Mouse (Mus musculus): ENCODE measurements at regions not wholly inside any gene's neighbourhood (a gene's known extent, or its start where the extent isn't known, plus 50 kb on each side); places are given as distances from the start of the nearest gene placed in this dataset.
"Not testable (repeated sequence)": the region's sequence is repeated elsewhere in the genome, so short reads cannot be mapped to it uniquely, and the experiment has no call there.

DNA sequence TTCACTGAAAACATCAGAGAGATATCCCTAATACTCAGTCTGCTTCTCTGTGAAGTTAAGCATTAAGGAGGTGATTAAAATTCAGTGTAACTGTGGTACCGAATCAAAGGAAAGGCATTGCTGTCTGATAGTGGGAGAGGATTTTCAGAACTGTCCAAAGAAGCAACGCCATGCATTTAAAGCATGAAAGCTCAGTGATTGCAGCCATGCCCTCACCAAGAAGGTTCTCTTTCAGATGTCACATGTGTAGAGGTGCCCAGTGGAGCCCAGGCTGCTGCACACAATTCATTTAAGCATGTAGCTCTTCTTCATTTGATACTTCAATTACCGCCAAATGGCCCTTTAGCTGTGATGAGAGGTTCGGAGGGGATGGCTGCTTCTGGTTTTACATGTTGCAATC is 103.1 kb upstream of the Kcnmb2 start:
- H3K4me1 ChIP-seq (ENCODE audit: insufficient read depth) = no peaks in the 10 kb centered on the region
- WGBS = 78% methylated on average over 4 of the region's 4 CpGs
- H3K27ac ChIP-seq (ENCODE audit: low read depth, low read length) = no peak overlapping the region
- no peaks in the 10 kb centered on the region for H3K27me3 ChIP-seq (ENCODE audit: insufficient read depth, low read length)
- H3K9ac ChIP-seq = no peak overlapping the region
- no peaks in the 10 kb centered on the region for H3K36me3 ChIP-seq (ENCODE audit: insufficient read depth)
- ATAC-seq (no peak), DNase-seq (no peak)
- no peaks in the 10 kb centered on the region for H3K9me3 ChIP-seq (ENCODE audit: low read length)
- no peak for TF ChIP-seq CTCF (IDR thresholded peaks at IDR 0.05; ENCODE audit: low read depth)
- H3K4me2 ChIP-seq (ENCODE audit: low read depth) = no peak overlapping the region
- H3K4me3 ChIP-seq (ENCODE audit: low read depth, low read length) = no peak overlapping the region

DNA sequence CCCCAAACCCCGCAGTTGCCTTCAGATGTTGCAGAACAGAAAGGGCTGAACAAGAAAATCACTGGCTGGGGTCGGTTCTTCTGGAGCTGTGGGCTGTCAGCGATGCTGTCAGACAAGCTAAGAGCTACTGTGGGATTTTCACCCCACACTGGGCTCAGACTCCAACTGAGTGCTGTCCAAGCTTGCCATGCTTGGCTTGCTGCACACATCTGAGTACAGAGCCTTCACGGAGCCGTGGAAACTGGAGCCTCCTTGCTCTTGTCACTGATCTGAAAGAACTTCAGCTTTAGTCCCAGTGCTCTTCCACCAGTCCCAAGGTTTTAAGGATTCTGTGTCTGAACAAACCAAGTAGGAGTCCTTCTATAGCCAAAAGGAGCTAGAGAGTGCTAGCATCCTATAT is 98.3 kb upstream of the Kcnmb2 start:
- Histone ChIP-seq H3K4me3 (ENCODE audit: low read depth, low read length) (no peak overlapping the region), H3K9me3 (ENCODE audit: low read length) (no peaks in the 10 kb centered on the region), H3K27ac (ENCODE audit: low read depth, low read length) (no peak overlapping the region), H3K9ac (no peak overlapping the region), H3K27me3 (ENCODE audit: insufficient read depth, low read length) (no peaks in the 10 kb centered on the region), H3K4me1 (ENCODE audit: insufficient read depth) (no peaks in the 10 kb centered on the region), H3K4me2 (ENCODE audit: low read depth) (no peak overlapping the region), H3K36me3 (ENCODE audit: insufficient read depth) (no peaks in the 10 kb centered on the region)
- no peak for ATAC-seq
- TF ChIP-seq CTCF (IDR thresholded peaks at IDR 0.05; ENCODE audit: low read depth) = no peak
- no peak for DNase-seq
- WGBS = 62% methylated on average over 5 of the region's 5 CpGs

DNA sequence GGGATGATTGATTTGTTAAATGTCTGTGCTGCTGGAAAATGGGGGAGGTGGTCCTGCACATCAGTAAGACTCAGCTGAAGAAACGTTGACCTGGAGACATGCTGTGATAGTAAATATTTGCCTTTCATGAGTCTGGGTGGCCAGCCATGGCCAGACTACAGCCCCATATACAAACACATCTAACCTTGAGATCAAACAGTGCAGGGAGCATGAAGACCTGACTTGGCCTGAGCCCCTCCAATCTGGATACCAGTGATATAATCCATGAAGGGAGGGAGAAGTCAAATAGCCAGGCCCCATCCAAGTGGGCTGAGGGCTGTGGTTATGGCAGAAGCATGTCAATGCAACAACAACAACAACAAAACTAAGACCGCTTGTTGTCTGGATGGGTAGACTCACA is 94.6 kb upstream of the Kcnmb2 start:
- H3K4me3 ChIP-seq (ENCODE audit: low read depth, low read length) = no peak overlapping the region
- ATAC-seq (no peak), DNase-seq (no peak)
- H3K36me3 ChIP-seq (ENCODE audit: insufficient read depth) = no peaks in the 10 kb centered on the region
- no peak overlapping the region for H3K4me2 ChIP-seq (ENCODE audit: low read depth)
- no peak overlapping the region for H3K9ac ChIP-seq
- TF ChIP-seq CTCF (IDR thresholded peaks at IDR 0.05; ENCODE audit: low read depth) = no peak
- no peaks in the 10 kb centered on the region for H3K9me3 ChIP-seq (ENCODE audit: low read length)
- H3K4me1 ChIP-seq (ENCODE audit: insufficient read depth) = no peaks in the 10 kb centered on the region
- WGBS = 87% methylated on average over 2 of the region's 2 CpGs
- no peaks in the 10 kb centered on the region for H3K27me3 ChIP-seq (ENCODE audit: insufficient read depth, low read length)
- no peak overlapping the region for H3K27ac ChIP-seq (ENCODE audit: low read depth, low read length)

DNA sequence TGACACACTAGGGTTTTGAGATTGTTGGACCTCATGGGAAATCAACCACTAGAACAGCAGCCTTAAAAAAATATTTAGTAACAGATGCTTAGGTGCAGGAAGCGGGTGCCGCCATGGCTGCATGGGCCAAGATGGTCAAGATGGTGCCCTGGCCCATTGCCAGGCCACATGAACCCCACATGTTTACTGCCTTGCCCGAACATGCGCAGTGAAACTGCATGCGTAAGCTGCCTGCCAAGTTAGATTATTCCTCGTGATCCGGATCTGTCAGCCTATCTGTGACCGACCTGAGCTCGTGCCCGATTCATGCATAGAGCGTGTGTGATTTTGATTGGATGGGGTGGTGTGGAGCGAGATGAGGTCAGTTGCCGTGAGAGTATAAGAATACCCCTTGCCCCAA is 93.2 kb upstream of the Kcnmb2 start:
- DNase-seq; H3K4me2 ChIP-seq (ENCODE audit: low read depth); H3K4me1 ChIP-seq (ENCODE audit: insufficient read depth); H3K27me3 ChIP-seq (ENCODE audit: insufficient read depth, low read length); H3K9me3 ChIP-seq (ENCODE audit: low read length); H3K27ac ChIP-seq (ENCODE audit: low read depth, low read length); H3K4me3 ChIP-seq (ENCODE audit: low read depth, low read length); H3K36me3 ChIP-seq (ENCODE audit: insufficient read depth); H3K9ac ChIP-seq; ATAC-seq: not testable (repeated sequence)
- 93% methylated on average over 13 of the region's 13 CpGs for WGBS

GRCm38 (mm10) chr3:31811232-31811631 is 91.1 kb upstream of the Kcnmb2 start:
- Histone ChIP-seq H3K36me3 (ENCODE audit: insufficient read depth) (no peaks in the 10 kb centered on the region), H3K4me2 (ENCODE audit: low read depth) (no peak overlapping the region), H3K4me3 (ENCODE audit: low read depth, low read length) (no peak overlapping the region), H3K9ac (no peak overlapping the region), H3K4me1 (ENCODE audit: insufficient read depth) (no peaks in the 10 kb centered on the region), H3K27me3 (ENCODE audit: insufficient read depth, low read length) (no peaks in the 10 kb centered on the region), H3K9me3 (ENCODE audit: low read length) (no peaks in the 10 kb centered on the region), H3K27ac (ENCODE audit: low read depth, low read length) (no peak overlapping the region)
- ATAC-seq (peak; percentile 64), DNase-seq (no peak)
- 57% methylated on average over 4 of the region's 4 CpGs for WGBS
- TF ChIP-seq CTCF (IDR thresholded peaks at IDR 0.05; ENCODE audit: low read depth) = no peak

- no peak overlapping the region for H3K4me2 ChIP-seq (ENCODE audit: low read depth)
- no peak for TF ChIP-seq CTCF (IDR thresholded peaks at IDR 0.05; ENCODE audit: low read depth)
- 62% methylated on average over 1 of the region's 1 CpGs for WGBS
Measured at GRCm38 (mm10) chr3:31831913-31832312, 70.4 kb upstream of the Kcnmb2 start.

GRCm38 (mm10) chr3:31841253-31841652 is 61.1 kb upstream of the Kcnmb2 start:
- 80% methylated on average over 1 of the region's 1 CpGs for WGBS
- no peak for TF ChIP-seq CTCF (IDR thresholded peaks at IDR 0.05; ENCODE audit: low read depth)
- no peak overlapping the region for H3K9ac ChIP-seq
- H3K4me3 ChIP-seq (ENCODE audit: low read depth, low read length) = no peak overlapping the region
- no peaks in the 10 kb centered on the region for H3K36me3 ChIP-seq (ENCODE audit: insufficient read depth)
- no peaks in the 10 kb centered on the region for H3K9me3 ChIP-seq (ENCODE audit: low read length)
- no peaks in the 10 kb centered on the region for H3K27me3 ChIP-seq (ENCODE audit: insufficient read depth, low read length)
- no peaks in the 10 kb centered on the region for H3K4me1 ChIP-seq (ENCODE audit: insufficient read depth)
- DNase-seq (no peak), ATAC-seq (no peak)
- no peak overlapping the region for H3K4me2 ChIP-seq (ENCODE audit: low read depth)
- no peak overlapping the region for H3K27ac ChIP-seq (ENCODE audit: low read depth, low read length)

More at GRCm38 (mm10) chr3:31831913-31832312, 70.4 kb upstream of the Kcnmb2 start:
- no peaks in the 10 kb centered on the region for H3K36me3 ChIP-seq (ENCODE audit: insufficient read depth)
- no peak overlapping the region for H3K4me3 ChIP-seq (ENCODE audit: low read depth, low read length)
- DNase-seq (no peak), ATAC-seq (no peak)
- no peak overlapping the region for H3K27ac ChIP-seq (ENCODE audit: low read depth, low read length)
- no peaks in the 10 kb centered on the region for H3K9me3 ChIP-seq (ENCODE audit: low read length)
- H3K27me3 ChIP-seq (ENCODE audit: insufficient read depth, low read length) = no peaks in the 10 kb centered on the region
- H3K4me1 ChIP-seq (ENCODE audit: insufficient read depth) = no peaks in the 10 kb centered on the region
- no peak overlapping the region for H3K9ac ChIP-seq

- no peak overlapping the region for H3K27ac ChIP-seq (ENCODE audit: low read depth, low read length)
- H3K36me3 ChIP-seq (ENCODE audit: insufficient read depth) = no peaks in the 10 kb centered on the region
- no peak overlapping the region for H3K4me3 ChIP-seq (ENCODE audit: low read depth, low read length)
- no peaks in the 10 kb centered on the region for H3K9me3 ChIP-seq (ENCODE audit: low read length)
- DNase-seq (peak; percentile 20), ATAC-seq (peak; percentile 20; the same call in 1 of the 2 replicates)
- TF ChIP-seq CTCF (IDR thresholded peaks at IDR 0.05; ENCODE audit: low read depth) = no peak
- H3K9ac ChIP-seq = no peak overlapping the region
- WGBS = 66% methylated on average over 4 of the region's 4 CpGs
- no peaks in the 10 kb centered on the region for H3K27me3 ChIP-seq (ENCODE audit: insufficient read depth, low read length)
- no peak overlapping the region for H3K4me2 ChIP-seq (ENCODE audit: low read depth)
- H3K4me1 ChIP-seq (ENCODE audit: insufficient read depth) = no peaks in the 10 kb centered on the region
Measured at GRCm38 (mm10) chr3:31847087-31847486, 55.2 kb upstream of the Kcnmb2 start.

All from forebrain, postnatal 0 days (tissue).